Mouse (Mus musculus) erythroblast, adult 5-6 weeks (primary cell): ENCODE results near the gene Tuba8. TPM values are rescaled to one million over a fixed set of nuclear protein-coding genes. Genes with fewer than 3 reads are reported as not detected.

ENCODE experiments used
- ATAC-seq: replicated peaks from 2 replicates; pipeline ENCODE4 v1.8.0; 2016; ENCODE audit warnings: moderate number of reproducible peaks, mild to moderate bottlenecking, moderate TSS enrichment, inconsistent platforms; ENCODE audit not compliant: poor library complexity, low FRiP score, severe bottlenecking
- total RNA-seq, 2 experiments: library from RNA; stranded (forward) in 1 of 2; stranded (reverse) in 1 of 2; fragments of 150-400 nt in 1 of 2; fragments of 200-764, 138-1000 nt in 1 of 2; gene quantifications; 2 replicates each; pipeline versions ENCODE4 v1.2.3 to v1.2.4; 2015 to 2017; ENCODE audit warnings: low replicate concordance in 2 of 2

Gene Tuba8
- total RNA-seq, 2 experiments from 2014 or later = 6.7 to 14.4 TPM

- ATAC-seq = peak; percentile 90
These were observed 61.7 kb downstream of the Tuba8 start for GRCm38 (mm10) chr6:121272075-121272800.

GRCm38 (mm10) chr6:121274356-121274755 lies 63.9 kb downstream of the Tuba8 start:
- no peak for ATAC-seq

Other genes starting within 250 kb of the Tuba8 start
- 99.0 and 127 TPM in 2 replicates for gene Mical3, start 79.7 kb upstream of the Tuba8 start, total RNA-seq (2015; ENCODE audit: low replicate concordance)
- 133 and 258 TPM in 2 replicates for gene Mical3, start 79.7 kb upstream of the Tuba8 start, total RNA-seq (2017; ENCODE audit: low replicate concordance)
- gene Pex26, start 27.0 kb upstream of the Tuba8 start, total RNA-seq (2015; ENCODE audit: low replicate concordance) = 1.7 and 3.8 TPM in 2 replicates
- gene Pex26, start 27.0 kb upstream of the Tuba8 start, total RNA-seq (2017; ENCODE audit: low replicate concordance) = 1.3 and 1.7 TPM in 2 replicates
- gene Usp18, start 35.2 kb downstream of the Tuba8 start, total RNA-seq (2015; ENCODE audit: low replicate concordance) = 18.8 and 38.2 TPM in 2 replicates
- 26.9 and 27.9 TPM in 2 replicates for gene Usp18, start 35.2 kb downstream of the Tuba8 start, total RNA-seq (2017; ENCODE audit: low replicate concordance)
- gene Slc6a13, start 89.5 kb downstream of the Tuba8 start, total RNA-seq (2015; ENCODE audit: low replicate concordance) = 1.7 and 3.1 TPM in 2 replicates
- 0.56 and 1.4 TPM in 2 replicates for gene Slc6a13, start 89.5 kb downstream of the Tuba8 start, total RNA-seq (2017; ENCODE audit: low replicate concordance)
- 0.63 and 1.7 TPM in 2 replicates for gene Slc6a12, start 132.4 kb downstream of the Tuba8 start, total RNA-seq (2015; ENCODE audit: low replicate concordance)
- 1.9 and 3.2 TPM in 2 replicates for gene Slc6a12, start 132.4 kb downstream of the Tuba8 start, total RNA-seq (2017; ENCODE audit: low replicate concordance)